In the genomic region with DNA sequence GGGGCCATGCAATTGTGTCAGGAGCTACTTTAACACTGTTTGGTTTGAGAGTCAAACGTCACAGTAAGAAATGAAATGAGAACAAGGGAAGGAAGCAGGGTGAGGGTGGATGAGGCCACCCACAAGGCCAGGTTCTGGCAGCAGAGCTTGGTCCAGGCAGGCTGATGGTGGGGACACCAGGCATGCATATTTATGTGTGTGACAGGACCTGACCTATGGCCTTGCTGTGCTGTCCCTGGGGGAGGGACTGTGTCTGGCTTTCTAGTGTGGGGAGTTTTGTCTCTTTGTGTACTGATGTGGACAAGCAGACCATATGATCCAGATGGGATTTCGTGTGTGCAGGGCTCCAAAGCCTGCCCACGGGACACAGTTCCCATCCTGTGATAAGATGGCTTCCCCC, we compare ENCODE assay signal across 31 mouse cellular contexts. TPM values are rescaled to one million over a fixed set of nuclear protein-coding genes. Genes with fewer than 3 reads are reported as not detected.
"Had no signal": no experiment of that assay in that cellular context is flagged by ENCODE, and none has a peak within 500 bp of the region (broad histone marks: within the 10 kb centered on the region; RNA-seq: fewer than 3 reads in every experiment).

No protein-coding gene starts in this region.

- DNase-seq: gastrocnemius, postnatal 14 days; gastrocnemius, postnatal 36 days; heart, adult 11 months; heart, adult 2 months; heart, postnatal 14 days; heart, postnatal 36 days; kidney, adult 11 months; kidney, adult 2 months; kidney, adult 9 months; kidney, postnatal 14 days; kidney, postnatal 36 days; layer of hippocampus, adult 9-11 months; layer of hippocampus, postnatal 36 days; left cerebral cortex, postnatal 4 days had no signal

- H3K9me3 ChIP-seq: heart, embryonic 13.5 days; heart, embryonic 15.5 days; kidney, embryonic 15.5 days; limb, embryonic 13.5 days; limb, embryonic 15.5 days; liver, embryonic 12.5 days had no signal

- H3K9ac ChIP-seq: heart, embryonic 13.5 days; heart, embryonic 15.5 days; kidney, embryonic 15.5 days; limb, embryonic 13.5 days; limb, embryonic 15.5 days; liver, embryonic 12.5 days had no signal

- ATAC-seq: forebrain, embryonic 16.5 days; hindbrain, postnatal 0 days; intestine, embryonic 16.5 days; liver, embryonic 12.5 days had no signal

- H3K36me3 ChIP-seq: heart, embryonic 13.5 days; heart, embryonic 15.5 days; kidney, embryonic 15.5 days; limb, embryonic 13.5 days; limb, embryonic 15.5 days; liver, embryonic 12.5 days had no signal

- H3K4me3 ChIP-seq: heart, adult 2 months; heart, embryonic 13.5 days; heart, embryonic 15.5 days; kidney, embryonic 15.5 days; limb, embryonic 13.5 days; limb, embryonic 15.5 days; liver, embryonic 12.5 days had no signal

- H3K4me2 ChIP-seq: heart, embryonic 11.5 days; heart, embryonic 13.5 days; heart, embryonic 15.5 days; kidney, embryonic 15.5 days; limb, embryonic 13.5 days; limb, embryonic 15.5 days; liver, embryonic 12.5 days had no signal

- H3K27ac ChIP-seq: heart, adult 2 months; heart, embryonic 13.5 days; heart, embryonic 15.5 days; hindbrain, postnatal 0 days; kidney, embryonic 15.5 days; kidney, postnatal 0 days; limb, embryonic 13.5 days; limb, embryonic 15.5 days; liver, embryonic 12.5 days had no signal

- H3K4me1 ChIP-seq: heart, embryonic 13.5 days; heart, embryonic 15.5 days; limb, embryonic 13.5 days; limb, embryonic 15.5 days; liver, embryonic 12.5 days had no signal

RNA-seq across cellular contexts. Expression of a gene that starts 18.9 kb away (rescaled TPM):
- polyA plus RNA-seq: gonadal fat pad, adult 2 months; heart, adult 2 months; heart, embryonic 11.5 days; heart, embryonic 13.5 days; heart, embryonic 15.5 days; heart, postnatal 0 days; intestine, embryonic 14.5 days; intestine, embryonic 16.5 days; kidney, adult 2 months; kidney, embryonic 15.5 days; kidney, postnatal 0 days; large intestine, adult 2 months; limb, embryonic 11.5 days; limb, embryonic 15.5 days; liver, adult 2 months; liver, embryonic 12.5 days had no signal
